Mouse (Mus musculus): ENCODE measurements around the gene Cerkl. TPM values are rescaled to one million over a fixed set of nuclear protein-coding genes. Genes with fewer than 3 reads are reported as not detected.

Cerkl gene
- 0.77 and 0.97 TPM in 2 replicates for polyA plus RNA-seq (2014; fragmentation: Nextera tagmentation; extraction: Ambion mirVana)

- ATAC-seq (replicated peaks; ENCODE audit: low FRiP score) (no peak), DNase-seq (ENCODE audit: low spot score) (peak; percentile 46)
- Histone ChIP-seq H3K9ac (ENCODE audit: low read depth, low read length) (no peak within 1 kb of the TSS), H3K27me3 (replicated peaks; ENCODE audit: control insufficient read depth, insufficient read depth, low read length) (peaks cover 73% of the 10 kb centered on the region), H3K36me3 (ENCODE audit: control insufficient read depth, insufficient read depth, low read length) (no peaks in the 10 kb centered on the region), H3K4me2 (peak within 1 kb of the TSS; percentile 56), H3K4me3 (ENCODE audit: low read depth, low read length) (peak within 1 kb of the TSS; percentile 36), H3K27ac (ENCODE audit: low read depth, low read length) (no peak within 1 kb of the TSS), H3K4me1 (replicated peaks; ENCODE audit: control insufficient read depth, insufficient read depth, low read length) (no peaks in the 10 kb centered on the region), H3K9me3 (ENCODE audit: control insufficient read depth, low read length) (no peaks in the 10 kb centered on the region)
- WGBS, result 3% methylated on average over 41 of the region's 42 CpGs
Measured at GRCm38 (mm10) chr2:79456575-79457349, at the start of gene Cerkl, which contains the start of gene Neurod1. TSS of gene Cerkl (minus strand) at chr2:79456785. TSS of gene Neurod1 (minus strand) at chr2:79456751.

- no peak for ATAC-seq (replicated peaks; ENCODE audit: low FRiP score)
- no peaks in the 10 kb centered on the region for H3K4me1 ChIP-seq (replicated peaks; ENCODE audit: control insufficient read depth, insufficient read depth, low read length)
- H3K4me3 ChIP-seq (ENCODE audit: low read depth, low read length), result no peak overlapping the region
- no peaks in the 10 kb centered on the region for H3K27me3 ChIP-seq (replicated peaks; ENCODE audit: control insufficient read depth, insufficient read depth, low read length)
- no peaks in the 10 kb centered on the region for H3K9me3 ChIP-seq (ENCODE audit: control insufficient read depth, low read length)
- peak; percentile 44 for DNase-seq (ENCODE audit: low spot score)
- WGBS, result 26% methylated on average over 10 of the region's 10 CpGs
- H3K36me3 ChIP-seq (ENCODE audit: control insufficient read depth, insufficient read depth, low read length), result no peaks in the 10 kb centered on the region
- no peak overlapping the region for H3K4me2 ChIP-seq
- H3K9ac ChIP-seq (ENCODE audit: low read depth, low read length), result no peak overlapping the region
- H3K27ac ChIP-seq (ENCODE audit: low read depth, low read length), result no peak overlapping the region
Measured at GRCm38 (mm10) chr2:79498990-79499755, 42.6 kb upstream of the Cerkl start.

- Histone ChIP-seq H3K27me3 (replicated peaks; ENCODE audit: control insufficient read depth, insufficient read depth, low read length) (no peaks in the 10 kb centered on the region), H3K4me2 (no peak overlapping the region), H3K4me1 (replicated peaks; ENCODE audit: control insufficient read depth, insufficient read depth, low read length) (no peaks in the 10 kb centered on the region), H3K36me3 (ENCODE audit: control insufficient read depth, insufficient read depth, low read length) (no peaks in the 10 kb centered on the region), H3K4me3 (ENCODE audit: low read depth, low read length) (no peak overlapping the region), H3K9ac (ENCODE audit: low read depth, low read length) (no peak overlapping the region), H3K9me3 (ENCODE audit: control insufficient read depth, low read length) (no peaks in the 10 kb centered on the region), H3K27ac (ENCODE audit: low read depth, low read length) (no peak overlapping the region)
- no peak for DNase-seq (ENCODE audit: low spot score)
- WGBS, result 73% methylated on average over 3 of the region's 3 CpGs
- no peak for ATAC-seq (replicated peaks; ENCODE audit: low FRiP score)
Measured at GRCm38 (mm10) chr2:79485127-79485526, 28.5 kb upstream of the Cerkl start.

- no peak overlapping the region for H3K4me3 ChIP-seq (ENCODE audit: low read depth, low read length)
- no peaks in the 10 kb centered on the region for H3K27me3 ChIP-seq (replicated peaks; ENCODE audit: control insufficient read depth, insufficient read depth, low read length)
- DNase-seq (ENCODE audit: low spot score) (no peak), ATAC-seq (replicated peaks; ENCODE audit: low FRiP score) (no peak)
- no peaks in the 10 kb centered on the region for H3K4me1 ChIP-seq (replicated peaks; ENCODE audit: control insufficient read depth, insufficient read depth, low read length)
- H3K27ac ChIP-seq (ENCODE audit: low read depth, low read length), result no peak overlapping the region
- no peaks in the 10 kb centered on the region for H3K36me3 ChIP-seq (ENCODE audit: control insufficient read depth, insufficient read depth, low read length)
- 88% methylated on average over 2 of the region's 2 CpGs for WGBS
- H3K4me2 ChIP-seq, result no peak overlapping the region
- no peaks in the 10 kb centered on the region for H3K9me3 ChIP-seq (ENCODE audit: control insufficient read depth, low read length)
- H3K9ac ChIP-seq (ENCODE audit: low read depth, low read length), result no peak overlapping the region
Measured at GRCm38 (mm10) chr2:79482511-79482910, 25.9 kb upstream of the Cerkl start.

- DNase-seq (ENCODE audit: low spot score), result no peak
- no peaks in the 10 kb centered on the region for H3K4me1 ChIP-seq (replicated peaks; ENCODE audit: control insufficient read depth, insufficient read depth, low read length)
- no peak overlapping the region for H3K9ac ChIP-seq (ENCODE audit: low read depth, low read length)
- no peaks in the 10 kb centered on the region for H3K36me3 ChIP-seq (ENCODE audit: control insufficient read depth, insufficient read depth, low read length)
- WGBS, result 85% methylated on average over 4 of the region's 4 CpGs
- H3K27me3 ChIP-seq (replicated peaks; ENCODE audit: control insufficient read depth, insufficient read depth, low read length), result peaks cover 34% of the 10 kb centered on the region
- no peak overlapping the region for H3K27ac ChIP-seq (ENCODE audit: low read depth, low read length)
- H3K9me3 ChIP-seq (ENCODE audit: control insufficient read depth, low read length), result no peaks in the 10 kb centered on the region
- ATAC-seq (replicated peaks; ENCODE audit: low FRiP score), result no peak
- H3K4me2 ChIP-seq, result no peak overlapping the region
- H3K4me3 ChIP-seq (ENCODE audit: low read depth, low read length), result no peak overlapping the region
Measured at GRCm38 (mm10) chr2:79462411-79462810, 5.8 kb upstream of the Cerkl start.

GRCm38 (mm10) chr2:79461861-79462260, 5.3 kb upstream of the Cerkl start:
- H3K4me3 ChIP-seq (ENCODE audit: low read depth, low read length), result no peak overlapping the region
- no peaks in the 10 kb centered on the region for H3K9me3 ChIP-seq (ENCODE audit: control insufficient read depth, low read length)
- 70% methylated on average over 2 of the region's 2 CpGs for WGBS
- ATAC-seq (replicated peaks; ENCODE audit: low FRiP score) (no peak), DNase-seq (ENCODE audit: low spot score) (no peak)
- H3K27me3 ChIP-seq (replicated peaks; ENCODE audit: control insufficient read depth, insufficient read depth, low read length), result peaks cover 40% of the 10 kb centered on the region
- H3K4me1 ChIP-seq (replicated peaks; ENCODE audit: control insufficient read depth, insufficient read depth, low read length), result no peaks in the 10 kb centered on the region
- no peak overlapping the region for H3K9ac ChIP-seq (ENCODE audit: low read depth, low read length)
- no peak overlapping the region for H3K4me2 ChIP-seq
- H3K27ac ChIP-seq (ENCODE audit: low read depth, low read length), result no peak overlapping the region
- H3K36me3 ChIP-seq (ENCODE audit: control insufficient read depth, insufficient read depth, low read length), result no peaks in the 10 kb centered on the region

GRCm38 (mm10) chr2:79460586-79460985, 4.0 kb upstream of the Cerkl start:
- Histone ChIP-seq H3K36me3 (ENCODE audit: control insufficient read depth, insufficient read depth, low read length) (no peaks in the 10 kb centered on the region), H3K27me3 (replicated peaks; ENCODE audit: control insufficient read depth, insufficient read depth, low read length) (peaks cover 53% of the 10 kb centered on the region), H3K4me1 (replicated peaks; ENCODE audit: control insufficient read depth, insufficient read depth, low read length) (no peaks in the 10 kb centered on the region), H3K9me3 (ENCODE audit: control insufficient read depth, low read length) (no peaks in the 10 kb centered on the region), H3K9ac (ENCODE audit: low read depth, low read length) (no peak overlapping the region), H3K4me2 (no peak overlapping the region), H3K27ac (ENCODE audit: low read depth, low read length) (no peak overlapping the region), H3K4me3 (ENCODE audit: low read depth, low read length) (no peak overlapping the region)
- 7% methylated on average over 2 of the region's 2 CpGs for WGBS
- ATAC-seq (replicated peaks; ENCODE audit: low FRiP score), result no peak
- DNase-seq (ENCODE audit: low spot score), result no peak

GRCm38 (mm10) chr2:79460107-79460506, 3.5 kb upstream of the Cerkl start:
- H3K4me2 ChIP-seq, result no peak overlapping the region
- no peak overlapping the region for H3K9ac ChIP-seq (ENCODE audit: low read depth, low read length)
- WGBS, result 10% methylated on average over 14 of the region's 14 CpGs
- no peak for DNase-seq (ENCODE audit: low spot score)
- ATAC-seq (replicated peaks; ENCODE audit: low FRiP score), result no peak
- H3K4me3 ChIP-seq (ENCODE audit: low read depth, low read length), result no peak overlapping the region
- no peak overlapping the region for H3K27ac ChIP-seq (ENCODE audit: low read depth, low read length)
- H3K36me3 ChIP-seq (ENCODE audit: control insufficient read depth, insufficient read depth, low read length), result no peaks in the 10 kb centered on the region
- H3K27me3 ChIP-seq (replicated peaks; ENCODE audit: control insufficient read depth, insufficient read depth, low read length), result peaks cover 57% of the 10 kb centered on the region
- H3K9me3 ChIP-seq (ENCODE audit: control insufficient read depth, low read length), result no peaks in the 10 kb centered on the region
- H3K4me1 ChIP-seq (replicated peaks; ENCODE audit: control insufficient read depth, insufficient read depth, low read length), result no peaks in the 10 kb centered on the region

All from liver, embryonic 11.5 days (tissue).